Mouse (Mus musculus): Measurements from ENCODE around the gene Lrrc74a.

The Lrrc74a gene

GRCm38 (mm10) chr12:86719961-86720639 is 14.1 kb upstream of the Lrrc74a start:
- in situ Hi-C loops (cut with MboI, MseI): no loop called here

GRCm38 (mm10) chr12:86721453-86721852 is 12.7 kb upstream of the Lrrc74a start:
- in situ Hi-C loops (cut with MboI, MseI): no loop called here

- in situ Hi-C loops (cut with MboI, MseI): no loop called here
These were observed 9.9 kb upstream of the Lrrc74a start for GRCm38 (mm10) chr12:86724300-86724699.

- in situ Hi-C loops (cut with MboI, MseI): no loop called here
These were observed 8.5 kb upstream of the Lrrc74a start for GRCm38 (mm10) chr12:86725706-86726105.

- in situ Hi-C loops (cut with MboI, MseI): no loop called here
These were observed 8.0 kb upstream of the Lrrc74a start, which contains the start of gene Angel1 for GRCm38 (mm10) chr12:86726120-86726640. Angel1 (minus strand) TSS chr12:86726460.

- in situ Hi-C loops (cut with MboI, MseI): no loop called here
These were observed 26.9 kb downstream of the Lrrc74a start for GRCm38 (mm10) chr12:86761036-86761435.

GRCm38 (mm10) chr12:86764060-86764459 is 29.9 kb downstream of the Lrrc74a start:
- in situ Hi-C loops (cut with MboI, MseI): no loop called here

GRCm38 (mm10) chr12:86766467-86766866 is 32.3 kb downstream of the Lrrc74a start:
- in situ Hi-C loops (cut with MboI, MseI): loop anchor here (5.0 kb wide), 1 partner anchor 211 kb away; no protein-coding TSS in a partner anchor

- in situ Hi-C loops (cut with MboI, MseI): loop anchor here (5.0 kb wide), 1 partner anchor 209 kb away; no protein-coding TSS in a partner anchor
These were observed 33.9 kb downstream of the Lrrc74a start for GRCm38 (mm10) chr12:86767868-86768631.

GRCm38 (mm10) chr12:86768986-86769580 is 34.9 kb downstream of the Lrrc74a start:
- in situ Hi-C loops (cut with MboI, MseI): loop anchor here (5.0 kb wide), 1 partner anchor 208 kb away; no protein-coding TSS in a partner anchor

GRCm38 (mm10) chr12:86769819-86770218 is 35.6 kb downstream of the Lrrc74a start:
- in situ Hi-C loops (cut with MboI, MseI): loop anchor here (5.0 to 10.0 kb wide), 2 partner anchors 165 to 207 kb away; no protein-coding TSS in a partner anchor

GRCm38 (mm10) chr12:86770261-86770670 is 36.1 kb downstream of the Lrrc74a start:
- in situ Hi-C loops (cut with MboI, MseI): loop anchor here (10.0 kb wide), 1 partner anchor 165 kb away; no protein-coding TSS in a partner anchor

- in situ Hi-C loops (cut with MboI, MseI): loop anchor here (10.0 kb wide), 1 partner anchor 164 kb away; no protein-coding TSS in a partner anchor
These were observed 36.8 kb downstream of the Lrrc74a start for GRCm38 (mm10) chr12:86770927-86771326.

GRCm38 (mm10) chr12:86771823-86772427 is 37.8 kb downstream of the Lrrc74a start:
- in situ Hi-C loops (cut with MboI, MseI): loop anchor here (10.0 kb wide), 1 partner anchor 163 kb away; no protein-coding TSS in a partner anchor

- in situ Hi-C loops (cut with MboI, MseI): loop anchor here (10.0 kb wide), 1 partner anchor 162 kb away; no protein-coding TSS in a partner anchor
These were observed 38.4 kb downstream of the Lrrc74a start for GRCm38 (mm10) chr12:86772551-86772950.

- in situ Hi-C loops (cut with MboI, MseI): loop anchor here (10.0 kb wide), 1 partner anchor 159 kb away; no protein-coding TSS in a partner anchor
These were observed 41.6 kb downstream of the Lrrc74a start for GRCm38 (mm10) chr12:86775561-86776280.

GRCm38 (mm10) chr12:86776341-86776860 is 42.2 kb downstream of the Lrrc74a start:
- in situ Hi-C loops (cut with MboI, MseI): loop anchor here (10.0 kb wide), 1 partner anchor 158 kb away; no protein-coding TSS in a partner anchor

- in situ Hi-C loops (cut with MboI, MseI): loop anchor here (10.0 kb wide), 1 partner anchor 156 kb away; no protein-coding TSS in a partner anchor
These were observed 44.4 kb downstream of the Lrrc74a start for GRCm38 (mm10) chr12:86778531-86778930.

GRCm38 (mm10) chr12:86779206-86779989 is 45.2 kb downstream of the Lrrc74a start:
- in situ Hi-C loops (cut with MboI, MseI): loop anchor here (10.0 kb wide), 1 partner anchor 155 kb away; no protein-coding TSS in a partner anchor

Measured in T-helper 1 cell (primary cell).